Mouse (Mus musculus) neural tube, embryonic 14.5 days (tissue): ENCODE data around the gene Myh10. TPM values are rescaled to one million over a fixed set of nuclear protein-coding genes. Genes with fewer than 3 reads are reported as not detected.

Source experiments
- ATAC-seq: fragments of 200-750 bp; cut with Nextera tagmentation; 2 replicates; pipeline ENCODE4 v1.8.0; 2017; ENCODE audit warnings: low read depth, mild to moderate bottlenecking, moderate TSS enrichment, moderate library complexity
- H3K27ac ChIP-seq: fragments of 300-500 bp; sonication (generic); 2 replicates; pipeline ENCODE4 v1.5.1; 2014; ENCODE audit warnings: low read depth, mild to moderate bottlenecking, control low read depth, low read length, moderate library complexity, mixed read lengths
- H3K27me3 ChIP-seq: fragments of 300-500 bp; sonication (generic); 2 replicates; pipeline ENCODE4 v1.6.1; 2014; ENCODE audit warnings: low read length; ENCODE audit not compliant: control insufficient read depth, insufficient read depth
- H3K36me3 ChIP-seq: fragments of 300-500 bp; sonication (generic); 2 replicates; pipeline ENCODE4 v1.6.1; 2014; ENCODE audit warnings: low read length, mixed read lengths; ENCODE audit not compliant: control insufficient read depth, insufficient read depth
- H3K4me1 ChIP-seq: fragments of 300-500 bp; sonication (generic); 2 replicates; pipeline ENCODE4 v1.6.1; 2014; ENCODE audit warnings: low read length; ENCODE audit not compliant: control insufficient read depth, insufficient read depth
- H3K4me2 ChIP-seq: fragments of 300-500 bp; sonication (generic); 2 replicates; pipeline ENCODE4 v1.6.1; 2014; ENCODE audit warnings: mild to moderate bottlenecking, low read depth, low read length, control low read depth
- H3K4me3 ChIP-seq: fragments of 300-500 bp; sonication (generic); 2 replicates; pipeline ENCODE4 v1.5.1; 2014; ENCODE audit warnings: low read depth, low read length, control low read depth, mixed read lengths
- H3K9ac ChIP-seq: fragments of 300-500 bp; sonication (generic); replicated peaks from 2 replicates; pipeline ENCODE4 v1.6.1; 2014; ENCODE audit warnings: low read depth, mild to moderate bottlenecking, control low read depth, low read length, mixed read lengths
- H3K9me3 ChIP-seq: fragments of 300-500 bp; sonication (generic); 2 replicates; pipeline ENCODE4 v1.6.1; 2016; ENCODE audit warnings: low read length; ENCODE audit not compliant: control insufficient read depth
- WGBS: fragments of 180-500 bp; shearing (Covaris S2); extraction: QIAGEN DNeasy Blood & Tissue Kit; methylation state at CpG from one replicate; pipeline ENCODE4 v1.1.7; 2014; 5-methylcytosine and 5-hydroxymethylcytosine counted together
- polyA plus RNA-seq: library from polyadenylated mRNA; unstranded; fragments of >200 nt; fragmentation: Nextera tagmentation; extraction: Ambion mirVana; gene quantifications from 2 replicates; pipeline ENCODE4 v1.2.1, GENCODE M21; 2014

The Myh10 gene
- polyA plus RNA-seq, 1 experiment from 2014 or later, result 92.2 TPM

GRCm38 (mm10) chr11:68852486-68852901 lies 161.1 kb downstream of the Myh10 start:
- H3K4me1 ChIP-seq, result peaks cover 19% of the 10 kb centered on the region
- no peak; the same call in 1 of the 2 replicates for ATAC-seq
- H3K27ac ChIP-seq, result peak overlapping the region; percentile 92
- peak overlapping the region; percentile 85 for H3K4me3 ChIP-seq
- no peaks in the 10 kb centered on the region for H3K36me3 ChIP-seq
- no peaks in the 10 kb centered on the region for H3K9me3 ChIP-seq
- H3K9ac ChIP-seq, result peak overlapping the region; percentile 84
- peak overlapping the region; percentile 76 for H3K4me2 ChIP-seq
- H3K27me3 ChIP-seq, result no peaks in the 10 kb centered on the region
- under 1% methylated on average over 36 of the region's 36 CpGs for WGBS

DNA sequence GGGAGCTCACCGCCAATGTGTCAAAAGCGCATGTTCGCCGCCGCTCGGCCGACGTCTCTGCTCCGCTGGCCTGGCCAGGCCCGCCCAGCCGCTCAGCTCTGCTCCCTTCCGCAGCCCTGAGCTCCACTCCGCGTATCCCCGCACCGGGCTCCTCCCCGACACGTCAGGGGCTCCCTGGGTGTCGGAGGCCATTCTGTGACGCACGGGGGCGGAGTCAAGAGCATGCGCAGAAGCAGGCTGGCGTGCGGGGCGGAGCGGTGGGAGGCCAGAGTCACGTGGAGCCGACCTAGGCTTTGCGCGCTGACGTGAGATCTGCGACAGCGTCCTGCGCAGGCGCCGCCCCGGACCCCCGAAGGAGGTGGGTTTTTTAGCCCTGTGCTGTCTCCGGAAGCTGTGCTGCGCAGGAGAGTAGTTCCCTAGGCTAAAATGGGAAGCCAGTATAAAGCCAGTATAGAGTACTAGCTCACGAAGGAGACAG lies 161.6 kb downstream of the Myh10 start:
- peak overlapping the region; percentile 92 for H3K27ac ChIP-seq
- H3K9me3 ChIP-seq, result no peaks in the 10 kb centered on the region
- H3K36me3 ChIP-seq, result no peaks in the 10 kb centered on the region
- no peaks in the 10 kb centered on the region for H3K27me3 ChIP-seq
- peak overlapping the region; percentile 85 for H3K4me3 ChIP-seq
- peak overlapping the region; percentile 76 for H3K4me2 ChIP-seq
- under 1% methylated on average over 42 of the region's 42 CpGs for WGBS
- peak overlapping the region; percentile 84 for H3K9ac ChIP-seq
- H3K4me1 ChIP-seq, result peaks cover 19% of the 10 kb centered on the region
- ATAC-seq, result peak; percentile 99

DNA sequence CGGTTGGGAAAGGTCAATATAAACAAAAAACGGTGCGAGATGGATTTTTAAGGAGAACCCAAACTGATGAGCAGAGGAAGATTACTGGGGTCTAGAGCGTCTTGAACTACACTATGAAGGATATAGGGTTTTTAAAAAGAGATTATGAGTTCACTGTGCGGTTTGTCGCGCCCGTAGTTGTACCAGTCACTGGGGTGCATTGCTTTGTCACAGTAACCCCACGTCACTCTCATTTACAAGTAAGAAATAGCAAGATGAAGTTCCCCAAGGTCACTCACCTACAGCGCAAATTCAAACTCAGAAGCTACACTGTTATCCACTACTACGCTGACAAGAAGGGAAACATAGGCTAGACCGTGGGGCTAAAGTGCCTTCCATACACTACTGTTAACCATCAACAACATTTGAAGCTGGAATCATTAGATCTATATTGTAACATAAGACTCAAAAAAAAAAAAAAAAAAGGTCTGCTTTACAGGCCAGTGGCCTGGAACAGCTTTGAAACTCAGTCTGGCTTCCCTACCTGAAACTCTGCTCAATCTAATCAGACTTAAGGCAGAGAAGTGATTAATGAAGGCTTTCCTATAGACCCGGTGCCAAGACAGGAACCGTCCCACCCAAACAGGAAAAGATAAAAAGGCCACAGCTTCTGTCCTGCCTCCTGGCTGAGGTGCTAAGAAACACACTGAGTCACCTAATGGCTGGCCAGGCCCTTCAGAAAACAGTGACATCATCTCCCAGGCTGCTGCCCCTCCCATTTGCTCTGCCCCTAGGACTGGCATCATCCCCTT lies 162.4 kb downstream of the Myh10 start:
- H3K27me3 ChIP-seq, result no peaks in the 10 kb centered on the region
- 47% methylated on average over 14 of the region's 14 CpGs for WGBS
- ATAC-seq, result no peak

GRCm38 (mm10) chr11:68854621-68855020 lies 163.3 kb downstream of the Myh10 start:
- H3K36me3 ChIP-seq, result no peaks in the 10 kb centered on the region
- H3K27ac ChIP-seq, result no peak overlapping the region
- no peak overlapping the region for H3K4me3 ChIP-seq
- H3K4me2 ChIP-seq, result no peak overlapping the region
- H3K9ac ChIP-seq, result no peak overlapping the region
- no peaks in the 10 kb centered on the region for H3K9me3 ChIP-seq
- WGBS, result 92% methylated on average over 3 of the region's 3 CpGs
- no peak for ATAC-seq
- H3K4me1 ChIP-seq, result peaks cover 19% of the 10 kb centered on the region
- H3K27me3 ChIP-seq, result no peaks in the 10 kb centered on the region

More for the DNA sequence above, 162.4 kb downstream of the Myh10 start:
- H3K4me2 ChIP-seq, result peak overlapping the region; percentile 52
- no peaks in the 10 kb centered on the region for H3K36me3 ChIP-seq
- H3K9me3 ChIP-seq, result no peaks in the 10 kb centered on the region
- peaks cover 19% of the 10 kb centered on the region for H3K4me1 ChIP-seq
- H3K4me3 ChIP-seq, result peak overlapping the region; percentile 85
- H3K9ac ChIP-seq, result peak overlapping the region; percentile 43
- peak overlapping the region; percentile 4; the same call in 1 of the 2 replicates for H3K27ac ChIP-seq

DNA sequence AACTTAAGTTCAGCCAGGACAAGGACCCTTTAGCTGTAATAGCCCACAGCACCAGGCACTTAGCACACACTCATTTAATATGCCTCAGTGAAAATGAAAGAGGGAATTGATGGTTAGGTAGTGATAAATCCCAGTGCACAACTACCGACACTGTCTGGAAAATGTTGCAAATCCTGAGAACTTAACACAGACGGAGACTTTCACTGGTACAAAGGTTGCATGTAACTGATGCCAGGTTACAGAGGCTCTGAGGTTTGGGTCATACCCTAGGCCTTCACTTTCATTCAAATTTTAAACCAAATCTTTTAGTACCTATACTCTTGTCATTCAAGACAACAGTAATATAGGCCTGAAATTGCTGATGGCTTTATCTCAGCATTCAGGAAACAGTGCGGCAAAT lies 166.0 kb downstream of the Myh10 start:
- Histone ChIP-seq H3K9ac (no peak overlapping the region), H3K27ac (no peak overlapping the region), H3K4me3 (no peak overlapping the region), H3K27me3 (no peaks in the 10 kb centered on the region), H3K9me3 (no peaks in the 10 kb centered on the region), H3K4me1 (peaks cover 6% of the 10 kb centered on the region; the same call in 1 of the 2 replicates), H3K4me2 (no peak overlapping the region), H3K36me3 (no peaks in the 10 kb centered on the region)
- WGBS, result 89% methylated on average over 3 of the region's 3 CpGs
- no peak for ATAC-seq

DNA sequence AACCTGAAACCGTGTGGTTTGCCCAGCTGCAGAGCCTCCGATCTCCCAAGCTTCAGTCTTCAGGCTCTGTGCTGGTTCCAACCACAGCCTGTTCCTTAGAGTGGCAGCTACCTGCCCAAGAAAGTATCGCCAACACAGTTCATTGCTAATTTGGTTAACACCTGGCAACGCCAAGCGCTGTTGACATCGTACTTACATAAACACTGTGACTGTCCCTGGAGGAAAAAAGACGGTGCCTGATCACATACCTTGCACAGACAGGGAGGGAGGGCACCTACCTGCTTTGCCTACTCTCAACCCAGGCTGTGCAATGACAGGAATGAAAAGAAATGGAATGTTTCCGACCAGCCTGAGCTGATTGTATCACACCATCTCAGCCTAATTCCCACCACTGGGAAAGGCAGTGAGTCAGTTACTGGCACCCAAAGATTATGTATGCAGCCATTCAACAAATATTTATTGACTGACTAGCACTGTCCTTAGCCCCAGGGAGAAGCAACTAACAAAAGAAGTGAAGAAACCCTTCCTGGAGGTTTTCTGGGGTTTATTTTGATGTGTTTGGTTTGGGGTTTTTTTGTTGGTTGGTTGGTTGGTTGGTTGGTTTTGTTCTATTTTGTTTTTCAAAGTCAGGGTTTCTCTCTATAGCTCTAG lies 168.7 kb downstream of the Myh10 start:
- Histone ChIP-seq H3K4me3 (no peak overlapping the region), H3K36me3 (no peaks in the 10 kb centered on the region), H3K9ac (no peak overlapping the region), H3K4me1 (no peaks in the 10 kb centered on the region), H3K4me2 (no peak overlapping the region), H3K27me3 (no peaks in the 10 kb centered on the region), H3K9me3 (no peaks in the 10 kb centered on the region), H3K27ac (no peak overlapping the region)
- ATAC-seq, result no peak
- WGBS, result 83% methylated on average over 8 of the region's 8 CpGs

- no peak overlapping the region for H3K4me3 ChIP-seq
- H3K4me1 ChIP-seq, result no peaks in the 10 kb centered on the region
- H3K27ac ChIP-seq, result no peak overlapping the region
- H3K27me3 ChIP-seq, result no peaks in the 10 kb centered on the region
- no peak overlapping the region for H3K9ac ChIP-seq
- no peak for ATAC-seq
- 70% methylated on average over 2 of the region's 2 CpGs for WGBS
- H3K4me2 ChIP-seq, result no peak overlapping the region
- H3K9me3 ChIP-seq, result no peaks in the 10 kb centered on the region
- H3K36me3 ChIP-seq, result no peaks in the 10 kb centered on the region
Measured at GRCm38 (mm10) chr11:68862260-68862659, 170.9 kb downstream of the Myh10 start.

- ATAC-seq, result no peak
- Histone ChIP-seq H3K4me1 (no peaks in the 10 kb centered on the region), H3K27me3 (no peaks in the 10 kb centered on the region), H3K36me3 (no peaks in the 10 kb centered on the region), H3K9me3 (no peaks in the 10 kb centered on the region), H3K9ac (no peak overlapping the region), H3K4me2 (no peak overlapping the region), H3K27ac (no peak overlapping the region), H3K4me3 (no peak overlapping the region)
- 76% methylated on average over 4 of the region's 4 CpGs for WGBS
Measured at GRCm38 (mm10) chr11:68863631-68864091, 172.3 kb downstream of the Myh10 start.
